Mouse (Mus musculus): ENCODE data around the gene Egfl7.

- TF ChIP-seq TAL1 (IDR thresholded peaks at IDR 0.05; ENCODE audit: low read length) (no peak), GATA1 (IDR thresholded peaks at IDR 0.05; ENCODE audit: low read length) (no peak)
Measured at GRCm38 (mm10) chr2:26611896-26612295, 32.1 kb downstream of the Egfl7 start.
